Mouse (Mus musculus) forebrain, postnatal 0 days (tissue): ENCODE data around the gene Gm3594. TPM values are rescaled to one million over a fixed set of nuclear protein-coding genes. Genes with fewer than 3 reads are reported as not detected.
"Not testable (repeated sequence)": the region's sequence is repeated elsewhere in the genome, so short reads cannot be mapped to it uniquely, and the experiment has no call there.

Source experiments
- ATAC-seq: fragments of 200-750 bp; cut with Nextera tagmentation; 2 replicates; pipeline ENCODE4 v1.8.0; 2017; ENCODE audit warnings: mild to moderate bottlenecking, moderate library complexity
- DNase-seq: peaks from one replicate; pipeline ENCODE4 v3.0.0-alpha.2; 2015
- H3K27ac ChIP-seq: fragments of 300-500 bp; sonication (generic); 2 replicates; pipeline ENCODE4 v1.5.1; 2014; ENCODE audit warnings: low read depth, mild to moderate bottlenecking, antibody characterized with exemption, low read length, moderate library complexity, mixed read lengths
- H3K27me3 ChIP-seq: fragments of 300-500 bp; sonication (generic); 2 replicates; pipeline ENCODE4 v1.6.1; 2014; ENCODE audit warnings: mild to moderate bottlenecking, low read length, mixed read lengths; ENCODE audit not compliant: insufficient read depth
- H3K36me3 ChIP-seq: fragments of 300-500 bp; sonication (generic); 2 replicates; pipeline ENCODE4 v1.6.1; 2014; ENCODE audit warnings: mild to moderate bottlenecking, moderate library complexity; ENCODE audit not compliant: insufficient read depth
- H3K4me1 ChIP-seq: fragments of 300-500 bp; sonication (generic); 2 replicates; pipeline ENCODE4 v1.6.1; 2014; ENCODE audit warnings: antibody characterized with exemption; ENCODE audit not compliant: insufficient read depth
- H3K4me2 ChIP-seq: fragments of 300-500 bp; sonication (generic); 2 replicates; pipeline ENCODE4 v1.6.1; 2014; ENCODE audit warnings: low read depth, mild to moderate bottlenecking, moderate library complexity
- H3K4me3 ChIP-seq: fragments of 300-500 bp; sonication (generic); 2 replicates; pipeline ENCODE4 v1.5.1; 2014; ENCODE audit warnings: low read depth, low read length, mixed read lengths
- H3K9ac ChIP-seq: fragments of 300-500 bp; sonication (generic); 2 replicates; pipeline ENCODE4 v1.6.1; 2014; ENCODE audit warnings: mild to moderate bottlenecking
- H3K9me3 ChIP-seq: fragments of 300-500 bp; sonication (generic); 2 replicates; pipeline ENCODE4 v1.6.1; 2016; ENCODE audit warnings: low read length
- WGBS: fragments of 180-500 bp; shearing (Covaris S2); extraction: QIAGEN DNeasy Blood & Tissue Kit; methylation state at CpG from one replicate; pipeline ENCODE4 v1.1.7; 2014; 5-methylcytosine and 5-hydroxymethylcytosine counted together
- polyA plus RNA-seq: library from polyadenylated mRNA; unstranded; fragments of >200 nt; fragmentation: Nextera tagmentation; extraction: Ambion mirVana; gene quantifications from 2 replicates; pipeline ENCODE4 v1.2.1, GENCODE M21; 2015
- total RNA-seq: library from RNA; depleted of rRNA; stranded (reverse); fragments of >200 nt; gene quantifications from 2 replicates; pipeline ENCODE4 v1.2.3, GENCODE M21; 2014; rRNA removed

The Gm3594 gene
- total RNA-seq (not detected in 2 replicates), polyA plus RNA-seq (not detected in 2 replicates)

DNA sequence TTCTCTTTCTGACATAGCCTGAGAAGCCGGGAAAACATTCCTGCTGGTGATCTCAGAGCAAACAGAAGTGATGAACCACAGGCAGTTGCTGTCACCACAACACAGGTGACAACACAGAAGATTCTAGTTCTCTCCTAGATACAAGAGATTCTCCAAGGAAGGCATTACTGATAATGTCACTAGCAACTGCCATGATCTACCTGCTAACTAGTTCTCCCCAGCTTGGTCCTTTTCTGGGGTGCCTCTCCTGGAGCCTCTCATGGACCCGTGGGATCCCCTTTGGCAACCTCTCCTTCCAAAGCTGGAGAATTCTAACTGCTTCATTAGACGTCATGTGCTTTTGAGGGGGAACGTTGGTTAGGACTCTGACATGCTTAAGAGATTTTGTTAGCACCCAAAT is at the start of gene Gm3594:
Gene Gm3594 (minus strand): TSS at position 101 of the 400 bp plus-strand sequence.
- not testable (repeated sequence) for H3K4me3 ChIP-seq, H3K9me3 ChIP-seq, H3K27ac ChIP-seq, ATAC-seq, H3K9ac ChIP-seq, H3K27me3 ChIP-seq, H3K36me3 ChIP-seq, H3K4me1 ChIP-seq, H3K4me2 ChIP-seq, DNase-seq
- no CpG with 5 or more reads among the region's 4 CpGs for WGBS

DNA sequence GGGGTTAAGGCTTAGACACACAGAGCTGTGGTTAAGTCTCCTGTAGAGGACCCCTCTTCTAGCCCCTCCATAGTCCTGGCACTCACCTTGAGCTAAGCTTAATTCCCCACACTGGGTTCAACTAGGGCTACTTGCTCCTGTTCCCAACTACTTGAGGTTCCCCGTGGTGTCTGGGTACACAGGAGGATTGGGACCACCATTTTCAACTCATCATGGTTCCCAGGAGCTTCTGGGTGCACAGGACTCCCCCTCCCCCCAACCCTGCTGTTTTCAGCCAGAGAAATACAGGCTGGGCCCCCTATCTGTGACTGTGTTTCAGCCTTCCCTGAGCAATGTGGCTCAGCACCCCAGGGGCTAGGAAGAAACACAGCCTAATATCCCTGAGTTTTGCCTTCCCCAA is 41.9 kb upstream of the Gm3594 start:
- WGBS, result 17% methylated on average over 1 of the region's 1 CpGs
- not testable (repeated sequence) for H3K27me3 ChIP-seq, H3K4me2 ChIP-seq, DNase-seq, H3K36me3 ChIP-seq, H3K9me3 ChIP-seq, H3K4me3 ChIP-seq, ATAC-seq, H3K9ac ChIP-seq, H3K4me1 ChIP-seq, H3K27ac ChIP-seq

DNA sequence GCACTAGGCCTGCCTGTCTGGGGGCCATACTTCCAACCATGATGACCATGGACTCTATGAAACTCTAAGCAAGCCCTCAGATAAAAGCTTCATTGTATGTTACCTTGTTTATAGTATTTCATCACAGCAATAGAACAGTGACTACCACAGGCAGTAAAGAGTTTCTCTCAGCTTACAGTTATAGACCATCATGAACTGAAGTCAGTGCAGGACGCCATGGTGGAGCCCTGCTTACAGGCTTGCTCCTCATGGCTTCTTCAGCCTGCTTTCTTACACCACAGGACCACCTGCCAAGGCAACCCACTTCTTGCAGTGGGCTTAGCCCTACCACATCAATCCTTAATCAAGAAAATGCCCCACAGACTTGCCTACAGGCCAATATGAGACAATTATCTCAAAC is 41.1 kb upstream of the Gm3594 start:
- H3K9me3 ChIP-seq, H3K9ac ChIP-seq, H3K4me3 ChIP-seq, H3K27ac ChIP-seq, H3K4me1 ChIP-seq, H3K4me2 ChIP-seq, DNase-seq, ATAC-seq, H3K27me3 ChIP-seq, H3K36me3 ChIP-seq: not testable (repeated sequence)
- WGBS, result no CpG with 5 or more reads among the region's 1 CpGs

DNA sequence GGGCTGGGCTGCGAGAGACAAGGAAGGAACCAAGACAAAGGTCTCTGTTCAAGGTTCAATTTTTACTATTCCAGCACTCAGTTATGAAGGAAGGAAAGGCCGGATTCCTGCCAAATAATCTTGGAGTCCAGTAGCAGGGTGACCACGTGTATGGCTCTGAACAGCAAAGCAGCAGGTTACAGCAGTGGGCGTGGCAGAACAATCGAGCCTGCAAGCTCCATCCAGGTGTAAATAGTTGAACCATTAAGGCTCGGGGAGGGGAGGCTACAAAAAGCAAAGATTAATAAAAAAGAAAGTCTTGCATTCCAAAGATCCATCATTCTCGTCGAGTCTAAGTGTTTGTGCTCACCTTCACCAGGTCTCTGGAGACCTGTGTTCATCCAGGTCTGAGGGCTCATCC is 37.7 kb upstream of the Gm3594 start:
- DNase-seq, H3K27ac ChIP-seq, H3K4me2 ChIP-seq, H3K4me1 ChIP-seq, H3K36me3 ChIP-seq, H3K27me3 ChIP-seq, H3K4me3 ChIP-seq, H3K9ac ChIP-seq, H3K9me3 ChIP-seq, ATAC-seq: not testable (repeated sequence)
- WGBS, result 76% methylated on average over 7 of the region's 8 CpGs

DNA sequence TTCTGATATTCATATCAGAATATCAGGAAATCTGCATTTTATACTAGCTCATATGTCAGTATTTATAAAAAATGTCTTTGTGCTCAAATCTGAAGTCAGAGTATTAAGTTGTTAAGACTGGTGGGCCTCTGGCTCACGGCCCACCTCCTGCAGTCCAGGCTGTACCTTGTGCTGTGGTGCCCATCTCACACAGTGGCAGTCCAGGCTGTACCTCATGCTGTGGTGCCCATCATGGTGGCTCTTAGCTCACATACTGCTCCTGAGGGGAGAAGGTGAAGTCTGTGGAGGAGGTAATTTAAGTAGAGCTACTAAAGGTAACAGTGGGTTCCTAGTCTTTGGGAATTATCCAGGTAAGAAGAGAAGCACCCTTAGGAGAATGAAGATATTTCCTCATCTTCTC is 27.4 kb upstream of the Gm3594 start:
- H3K27ac ChIP-seq, H3K9me3 ChIP-seq, H3K9ac ChIP-seq, H3K4me2 ChIP-seq, H3K4me3 ChIP-seq, H3K36me3 ChIP-seq, H3K27me3 ChIP-seq, H3K4me1 ChIP-seq, ATAC-seq, DNase-seq: not testable (repeated sequence)
- 86% methylated on average over 1 of the region's 1 CpGs for WGBS

DNA sequence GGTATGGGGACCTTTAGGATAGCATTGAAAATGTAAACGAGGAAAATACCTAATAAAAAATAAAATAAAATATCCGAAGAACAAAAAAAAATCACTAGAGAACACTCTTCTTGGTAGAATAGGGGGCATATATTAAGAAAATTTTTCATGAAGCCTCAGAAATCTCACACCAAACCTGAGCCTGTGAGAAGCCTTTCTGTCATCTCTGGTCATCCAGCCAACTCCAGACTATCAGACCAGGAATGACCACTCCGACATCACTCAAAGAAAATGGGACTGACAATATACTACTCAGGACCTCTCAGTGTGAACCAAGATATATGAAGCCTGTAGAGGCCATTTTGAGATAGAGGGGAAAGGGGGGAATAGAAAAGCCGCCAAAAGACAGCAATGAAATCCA is 3.6 kb downstream of the Gm3594 start:
- H3K4me2 ChIP-seq, DNase-seq, H3K27ac ChIP-seq, ATAC-seq, H3K9me3 ChIP-seq, H3K27me3 ChIP-seq, H3K9ac ChIP-seq, H3K36me3 ChIP-seq, H3K4me3 ChIP-seq, H3K4me1 ChIP-seq: not testable (repeated sequence)
- WGBS, result 91% methylated on average over 2 of the region's 4 CpGs

DNA sequence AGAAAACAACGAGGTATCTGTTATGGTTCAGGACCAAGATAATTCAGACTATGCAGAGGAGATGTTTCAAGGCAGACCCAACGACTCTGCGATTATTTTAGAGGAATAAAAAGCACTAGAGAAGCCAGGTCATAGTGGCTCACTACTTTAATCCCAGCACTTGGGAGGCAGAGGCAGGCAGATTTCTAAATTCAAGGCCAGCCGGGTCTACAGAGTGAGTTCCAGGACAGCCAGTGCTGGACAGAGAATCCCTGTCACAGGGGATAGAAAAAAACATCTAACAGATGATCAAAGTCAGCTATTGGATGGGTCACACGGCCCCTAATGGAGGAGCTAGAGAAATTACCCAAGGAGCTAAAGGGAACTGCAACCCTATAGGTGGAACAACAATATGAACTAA is 4.2 kb downstream of the Gm3594 start:
- H3K4me3 ChIP-seq, H3K27ac ChIP-seq, H3K4me2 ChIP-seq, H3K9ac ChIP-seq, H3K27me3 ChIP-seq, H3K36me3 ChIP-seq, H3K4me1 ChIP-seq, DNase-seq, ATAC-seq, H3K9me3 ChIP-seq: not testable (repeated sequence)
- 60% methylated on average over 1 of the region's 5 CpGs for WGBS

DNA sequence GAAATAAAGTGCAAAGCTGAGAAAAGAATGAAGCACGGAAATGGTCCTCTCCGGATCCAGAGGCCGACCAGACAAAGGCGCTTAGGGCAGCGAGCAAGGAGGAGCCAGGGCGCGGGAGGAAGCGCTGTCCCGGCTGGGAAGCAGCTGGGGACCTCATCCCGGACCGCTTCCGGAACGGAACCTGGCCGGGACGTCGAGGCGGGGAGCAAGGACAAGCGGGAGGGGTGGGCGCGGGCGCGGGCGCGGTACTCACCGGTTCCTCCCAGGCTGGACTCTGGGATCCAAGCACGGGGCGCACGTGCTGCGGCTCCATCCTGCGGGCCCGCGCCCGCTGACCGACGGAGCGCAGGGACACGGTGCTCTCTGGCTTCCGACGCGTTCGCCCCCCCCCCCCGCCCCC is 17.6 kb downstream of the Gm3594 start:
- WGBS, result 11% methylated on average over 10 of the region's 42 CpGs
- H3K9ac ChIP-seq, result peak overlapping the region; percentile 37; the same call in 1 of the 2 replicates
- H3K36me3 ChIP-seq, H3K4me1 ChIP-seq, ATAC-seq, DNase-seq, H3K27ac ChIP-seq, H3K4me3 ChIP-seq, H3K9me3 ChIP-seq, H3K27me3 ChIP-seq: not testable (repeated sequence)
- H3K4me2 ChIP-seq, result peak overlapping the region; percentile 48

DNA sequence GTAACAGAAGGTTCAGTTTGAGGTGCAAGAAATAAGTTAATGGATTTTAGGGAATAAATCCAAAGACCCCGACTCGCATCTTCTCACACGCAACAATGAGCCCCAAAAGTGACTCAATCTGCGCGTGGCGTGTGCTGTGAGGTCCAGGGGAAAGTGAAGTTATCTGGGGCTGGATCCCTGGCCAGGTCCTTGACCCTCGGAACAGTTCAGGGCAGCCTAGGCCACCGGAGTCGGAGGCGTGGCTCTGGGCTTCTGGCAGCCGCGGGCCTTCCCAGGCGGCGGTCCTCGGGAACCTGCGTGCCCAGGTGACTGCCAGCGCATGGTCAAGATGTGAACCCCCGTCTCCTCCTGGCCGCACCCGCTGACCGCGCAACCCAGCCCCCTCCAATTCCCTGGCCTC is 18.1 kb downstream of the Gm3594 start:
- not testable (repeated sequence) for H3K9me3 ChIP-seq, H3K4me1 ChIP-seq, H3K36me3 ChIP-seq, H3K27me3 ChIP-seq, ATAC-seq, H3K27ac ChIP-seq
- H3K4me2 ChIP-seq, result peak overlapping the region; percentile 48
- WGBS, result 16% methylated on average over 22 of the region's 22 CpGs
- H3K4me3 ChIP-seq, result peak overlapping the region; percentile 20; the same call in 1 of the 2 replicates
- H3K9ac ChIP-seq, result peak overlapping the region; percentile 37; the same call in 1 of the 2 replicates
- DNase-seq, result peak; percentile 0

DNA sequence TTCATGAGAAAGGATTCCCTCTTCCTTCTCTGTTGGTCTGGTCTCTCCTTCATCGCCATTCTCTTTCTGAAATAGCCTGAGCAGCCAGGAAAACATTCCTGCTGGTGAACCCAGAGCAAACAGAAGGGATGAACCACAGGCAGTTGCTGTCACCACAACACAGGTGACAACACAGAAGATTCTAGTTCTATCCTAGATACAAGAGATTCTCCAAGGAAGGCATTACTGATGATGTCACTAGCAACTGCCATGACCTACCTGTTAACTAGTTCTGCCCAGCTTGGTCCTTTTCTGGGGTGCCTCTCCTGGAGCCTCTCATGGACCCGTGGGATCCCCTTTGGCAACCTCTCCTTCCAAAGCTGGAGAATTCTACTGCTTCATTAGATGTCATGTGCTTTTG is 32.0 kb downstream of the Gm3594 start, which contains the start of gene Gm3591:
Gene Gm3591 (minus strand): TSS at position 101 of the 400 bp plus-strand sequence.
- not testable (repeated sequence) for H3K9me3 ChIP-seq, ATAC-seq, H3K9ac ChIP-seq, H3K4me2 ChIP-seq, H3K27ac ChIP-seq, H3K4me3 ChIP-seq, H3K36me3 ChIP-seq, H3K4me1 ChIP-seq, DNase-seq, H3K27me3 ChIP-seq
- no CpG with 5 or more reads among the region's 2 CpGs for WGBS

DNA sequence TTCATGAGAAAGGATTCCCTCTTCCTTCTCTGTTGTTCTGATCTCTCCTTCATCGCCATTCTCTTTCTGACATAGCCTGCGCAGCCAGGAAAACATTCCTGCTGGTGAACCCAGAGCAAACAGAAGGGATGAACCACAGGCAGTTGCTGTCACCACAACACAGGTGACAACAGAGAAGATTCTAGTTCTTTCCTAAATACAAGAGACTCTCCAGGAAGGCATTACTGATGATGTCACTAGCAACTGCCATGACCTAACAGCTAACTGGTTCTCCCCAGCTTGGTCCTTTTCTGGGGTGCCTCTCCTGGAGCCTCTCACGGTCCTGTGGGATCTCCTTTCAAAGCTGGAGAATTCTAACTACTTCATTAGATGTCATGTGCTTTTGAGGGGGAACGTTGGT is 54.2 kb downstream of the Gm3594 start, which contains the start of gene Gm16440:
Gene Gm16440 (minus strand): TSS at position 101 of the 400 bp plus-strand sequence.
- ATAC-seq, DNase-seq, H3K36me3 ChIP-seq: not testable (repeated sequence)

More for the DNA sequence above, 54.2 kb downstream of the Gm3594 start, which contains the start of gene Gm16440:
- not testable (repeated sequence) for H3K4me2 ChIP-seq, H3K9ac ChIP-seq, H3K4me3 ChIP-seq, H3K9me3 ChIP-seq, H3K27me3 ChIP-seq, H3K27ac ChIP-seq, H3K4me1 ChIP-seq
- WGBS, result 86% methylated on average over 2 of the region's 4 CpGs
